Mouse (Mus musculus): ENCODE results near the gene Il12rb2.

- TF ChIP-seq MYOD1 (IDR thresholded peaks at IDR 0.05; ENCODE audit: control insufficient read depth, insufficient read length, low read depth) (no peak), USF1 (IDR thresholded peaks at IDR 0.05; ENCODE audit: low read depth) (no peak), CTCF (IDR thresholded peaks at IDR 0.05; ENCODE audit: control insufficient read depth, insufficient read depth, insufficient read length) (no peak), FOSL1 (IDR thresholded peaks at IDR 0.05; ENCODE audit: insufficient read depth, low read length, poor library complexity, severe bottlenecking) (no peak)
Measured at GRCm38 (mm10) chr6:67243765-67244420, 132.1 kb downstream of the Il12rb2 start.
